Mouse (Mus musculus) forebrain, embryonic 10.5 days (tissue): Measurements from ENCODE around the gene Mtf1. TPM values are rescaled to one million over a fixed set of nuclear protein-coding genes. Genes with fewer than 3 reads are reported as not detected.
A peak's percentile ranks its signal among the peaks of the same experiment; 100 is the strongest.

Experiments
- DNase-seq: peaks from one replicate; pipeline ENCODE4 v3.0.0-alpha.2; 2017; ENCODE audit warnings: low spot score; ENCODE audit errors: extremely low spot score
- H3K27ac ChIP-seq: fragments of 300-500 bp; sonication (generic); 2 replicates; pipeline ENCODE4 v1.5.1; 2016; ENCODE audit warnings: mild to moderate bottlenecking
- H3K27me3 ChIP-seq: fragments of 300-500 bp; sonication (generic); 2 replicates; pipeline ENCODE4 v1.6.1; 2016; ENCODE audit warnings: mild to moderate bottlenecking; ENCODE audit not compliant: poor library complexity, severe bottlenecking
- H3K36me3 ChIP-seq: fragments of 300-500 bp; sonication (generic); replicated peaks from 2 replicates; pipeline ENCODE4 v1.6.1; 2016; ENCODE audit warnings: mild to moderate bottlenecking, moderate library complexity
- H3K4me1 ChIP-seq: fragments of 300-500 bp; sonication (generic); 2 replicates; pipeline ENCODE4 v1.6.1; 2016
- H3K4me3 ChIP-seq: fragments of 300-500 bp; sonication (generic); 2 replicates; pipeline ENCODE4 v1.5.1; 2016; ENCODE audit warnings: mild to moderate bottlenecking, moderate library complexity
- H3K9me3 ChIP-seq: fragments of 300-500 bp; sonication (generic); 2 replicates; pipeline ENCODE4 v1.6.1; 2016; ENCODE audit warnings: mild to moderate bottlenecking, moderate library complexity
- WGBS: fragments of 180-500 bp; shearing (Covaris S2); methylation state at CpG from one replicate; pipeline ENCODE4 v1.1.7; 2016; 5-methylcytosine and 5-hydroxymethylcytosine counted together
- polyA plus RNA-seq: library from polyadenylated mRNA; unstranded; fragments of >200 nt; fragmentation: Nextera tagmentation; extraction: Ambion mirVana; gene quantifications from 2 replicates; pipeline ENCODE4 v1.2.1, GENCODE M21; 2016

Mtf1 gene
- polyA plus RNA-seq = 20.4 and 22.3 TPM in 2 replicates

GRCm38 (mm10) chr4:124801552-124802308 is at the start of gene Mtf1:
Gene Mtf1 (plus strand): TSS chr4:124802104.
- peak; percentile 88 for DNase-seq
- 3% methylated on average over 21 of the region's 21 CpGs for WGBS
- peaks cover 57% of the 10 kb centered on the region for H3K36me3 ChIP-seq

GRCm38 (mm10) chr4:124752281-124753199 is 49.4 kb upstream of the Mtf1 start:
- Histone ChIP-seq H3K36me3 (no peaks in the 10 kb centered on the region), H3K9me3 (no peaks in the 10 kb centered on the region), H3K27me3 (peaks cover 17% of the 10 kb centered on the region), H3K4me1 (peaks cover 34% of the 10 kb centered on the region), H3K4me3 (peak overlapping the region; percentile 75), H3K27ac (peak overlapping the region; percentile 84; the same call in 1 of the 2 replicates)
- DNase-seq = no peak
- WGBS = 16% methylated on average over 14 of the region's 15 CpGs

More at GRCm38 (mm10) chr4:124801552-124802308, at the start of gene Mtf1:
- Histone ChIP-seq H3K9me3 (no peaks in the 10 kb centered on the region), H3K4me1 (peaks cover 16% of the 10 kb centered on the region), H3K27ac (peak within 1 kb of the TSS; percentile 98), H3K27me3 (no peaks in the 10 kb centered on the region), H3K4me3 (peak within 1 kb of the TSS; percentile 91)

- H3K27ac ChIP-seq = no peak overlapping the region
- H3K9me3 ChIP-seq = no peaks in the 10 kb centered on the region
- WGBS = 77% methylated on average over 7 of the region's 7 CpGs
- no peak overlapping the region for H3K4me3 ChIP-seq
- DNase-seq = no peak
- peaks cover 33% of the 10 kb centered on the region for H3K4me1 ChIP-seq
- peaks cover 2% of the 10 kb centered on the region for H3K27me3 ChIP-seq
- 0 out of 2 replicates have a peak, but pooled peaks cover 5% of the 10 kb centered on the region for H3K36me3 ChIP-seq
These were observed 46.4 kb upstream of the Mtf1 start for GRCm38 (mm10) chr4:124755526-124755925.

GRCm38 (mm10) chr4:124759305-124759811 is 42.5 kb upstream of the Mtf1 start:
- Histone ChIP-seq H3K36me3 (peaks cover 7% of the 10 kb centered on the region; the same call in 1 of the 2 replicates), H3K9me3 (no peaks in the 10 kb centered on the region), H3K27ac (no peak overlapping the region), H3K4me3 (no peak overlapping the region), H3K27me3 (no peaks in the 10 kb centered on the region), H3K4me1 (0 out of 2 replicates have a peak, but pooled peaks cover 6% of the 10 kb centered on the region)
- 93% methylated on average over 7 of the region's 7 CpGs for WGBS
- DNase-seq = no peak

- H3K36me3 ChIP-seq = peaks cover 7% of the 10 kb centered on the region; the same call in 1 of the 2 replicates
- no peaks in the 10 kb centered on the region for H3K27me3 ChIP-seq
- no peaks in the 10 kb centered on the region for H3K4me1 ChIP-seq
- no peaks in the 10 kb centered on the region for H3K9me3 ChIP-seq
- no peak overlapping the region for H3K4me3 ChIP-seq
- H3K27ac ChIP-seq = no peak overlapping the region
- WGBS = 71% methylated on average over 1 of the region's 1 CpGs
- no peak for DNase-seq
These were observed 40.7 kb upstream of the Mtf1 start for GRCm38 (mm10) chr4:124761201-124761600.

GRCm38 (mm10) chr4:124762858-124763452 is 38.9 kb upstream of the Mtf1 start:
- no peaks in the 10 kb centered on the region for H3K4me1 ChIP-seq
- DNase-seq = no peak

GRCm38 (mm10) chr4:124765802-124766565 is 35.9 kb upstream of the Mtf1 start:
- Histone ChIP-seq H3K27me3 (no peaks in the 10 kb centered on the region), H3K4me1 (no peaks in the 10 kb centered on the region), H3K36me3 (peaks cover 2% of the 10 kb centered on the region; the same call in 1 of the 2 replicates), H3K27ac (no peak overlapping the region), H3K4me3 (no peak overlapping the region), H3K9me3 (no peaks in the 10 kb centered on the region)
- 93% methylated on average over 23 of the region's 23 CpGs for WGBS
- no peak for DNase-seq

More at GRCm38 (mm10) chr4:124762858-124763452, 38.9 kb upstream of the Mtf1 start:
- Histone ChIP-seq H3K27me3 (no peaks in the 10 kb centered on the region), H3K36me3 (peaks cover 7% of the 10 kb centered on the region; the same call in 1 of the 2 replicates), H3K4me3 (no peak overlapping the region), H3K9me3 (no peaks in the 10 kb centered on the region), H3K27ac (no peak overlapping the region)
- 89% methylated on average over 6 of the region's 6 CpGs for WGBS

- H3K27ac ChIP-seq = no peak overlapping the region
- H3K4me1 ChIP-seq = no peaks in the 10 kb centered on the region
- no peak for DNase-seq
- peaks cover 2% of the 10 kb centered on the region; the same call in 1 of the 2 replicates for H3K36me3 ChIP-seq
- H3K9me3 ChIP-seq = no peaks in the 10 kb centered on the region
- WGBS = 95% methylated on average over 2 of the region's 2 CpGs
- H3K27me3 ChIP-seq = no peaks in the 10 kb centered on the region
- no peak overlapping the region for H3K4me3 ChIP-seq
These were observed 35.4 kb upstream of the Mtf1 start for GRCm38 (mm10) chr4:124766566-124766940.

- H3K36me3 ChIP-seq = no peaks in the 10 kb centered on the region
- 87% methylated on average over 13 of the region's 13 CpGs for WGBS
- DNase-seq = no peak
- H3K27me3 ChIP-seq = no peaks in the 10 kb centered on the region
- no peaks in the 10 kb centered on the region for H3K4me1 ChIP-seq
- no peak overlapping the region for H3K4me3 ChIP-seq
- H3K27ac ChIP-seq = no peak overlapping the region
- H3K9me3 ChIP-seq = no peaks in the 10 kb centered on the region
These were observed 32.8 kb upstream of the Mtf1 start for GRCm38 (mm10) chr4:124768963-124769591.

- H3K9me3 ChIP-seq = no peaks in the 10 kb centered on the region
- no peaks in the 10 kb centered on the region for H3K4me1 ChIP-seq
- DNase-seq = no peak
- H3K27me3 ChIP-seq = no peaks in the 10 kb centered on the region
- H3K4me3 ChIP-seq = no peak overlapping the region
- no peaks in the 10 kb centered on the region for H3K36me3 ChIP-seq
- WGBS = 84% methylated on average over 5 of the region's 5 CpGs
- H3K27ac ChIP-seq = no peak overlapping the region
These were observed 31.3 kb upstream of the Mtf1 start for GRCm38 (mm10) chr4:124770624-124771023.

GRCm38 (mm10) chr4:124772125-124772524 is 29.8 kb upstream of the Mtf1 start:
- H3K27me3 ChIP-seq = no peaks in the 10 kb centered on the region
- H3K27ac ChIP-seq = no peak overlapping the region
- no peaks in the 10 kb centered on the region for H3K4me1 ChIP-seq
- H3K4me3 ChIP-seq = no peak overlapping the region
- no peaks in the 10 kb centered on the region for H3K9me3 ChIP-seq
- no peaks in the 10 kb centered on the region for H3K36me3 ChIP-seq
- DNase-seq = no peak
- WGBS = 77% methylated on average over 4 of the region's 4 CpGs
